Mouse (Mus musculus) cerebellum, postnatal 36 days (tissue): Measurements from ENCODE around the gene Adamtsl3.

ENCODE experiments used
- DNase-seq, 2 experiments: peaks; one replicate each; pipeline ENCODE4 v3.0.0; 2021 to 2022; ENCODE audit warnings: mixed read lengths in 2 of 2

The Adamtsl3 gene

DNA sequence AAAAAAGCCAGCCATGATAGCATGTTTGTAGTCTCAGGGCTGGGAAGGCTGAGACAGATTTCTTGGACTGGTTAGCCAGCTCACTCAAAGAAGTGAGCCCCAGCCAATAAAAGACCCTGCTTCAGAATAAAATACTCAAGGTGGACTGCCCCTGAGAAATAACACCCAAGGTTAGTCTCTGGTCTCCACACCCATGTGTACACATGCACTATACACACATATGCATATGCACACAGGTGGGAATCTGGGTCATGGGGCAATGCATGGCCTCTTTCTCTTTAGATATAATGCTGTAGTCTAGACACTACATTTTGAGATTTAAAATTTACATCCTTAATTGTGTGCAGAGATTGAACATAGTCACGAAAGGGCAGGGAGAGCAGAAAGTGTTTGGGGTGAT is 88.8 kb downstream of the Adamtsl3 start:
- DNase-seq = no peak

DNA sequence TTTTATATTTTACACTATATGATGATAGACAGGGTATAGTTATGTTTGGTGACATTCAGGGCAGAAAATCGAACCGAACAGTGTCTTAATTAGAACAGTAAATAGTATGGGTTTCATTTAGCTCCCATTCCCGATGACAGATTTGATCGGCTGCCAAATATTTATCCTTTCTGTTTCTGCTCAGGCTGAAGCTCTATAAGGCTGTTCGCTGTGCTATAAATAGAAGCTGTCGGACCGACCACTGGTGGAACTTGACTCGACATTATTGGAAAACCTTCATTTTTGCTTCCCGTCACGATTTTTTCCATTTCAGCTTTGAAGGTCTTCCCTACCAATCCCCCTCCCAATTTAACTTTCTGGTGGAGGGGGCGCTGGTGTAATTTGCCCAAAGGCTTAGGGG is 89.9 kb downstream of the Adamtsl3 start:
- DNase-seq = no peak

- no peak for DNase-seq
Observed at GRCm38 (mm10) chr7:82429447-82429846, 94.0 kb downstream of the Adamtsl3 start.

- no peak for DNase-seq
Observed at GRCm38 (mm10) chr7:82431572-82431971, 96.1 kb downstream of the Adamtsl3 start.

DNA sequence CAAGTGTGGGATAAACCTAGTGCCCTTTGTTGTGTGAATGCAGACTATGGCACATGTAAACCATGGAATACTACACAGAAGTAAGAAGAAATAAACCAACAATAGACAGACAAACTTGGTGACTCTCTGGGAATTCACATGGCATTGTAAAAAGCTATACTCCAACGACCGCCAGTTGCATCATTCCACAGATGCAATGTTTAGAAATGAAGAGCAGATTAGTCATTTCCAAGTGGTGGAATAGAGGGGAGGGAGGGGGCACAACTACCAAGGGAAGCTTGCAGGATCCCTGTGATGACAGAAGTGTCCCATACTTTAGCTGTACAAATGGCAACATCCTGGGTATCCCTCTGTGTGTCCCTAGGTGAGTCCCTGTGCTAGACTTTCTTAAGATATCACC is 97.7 kb downstream of the Adamtsl3 start:
- DNase-seq = no peak

DNA sequence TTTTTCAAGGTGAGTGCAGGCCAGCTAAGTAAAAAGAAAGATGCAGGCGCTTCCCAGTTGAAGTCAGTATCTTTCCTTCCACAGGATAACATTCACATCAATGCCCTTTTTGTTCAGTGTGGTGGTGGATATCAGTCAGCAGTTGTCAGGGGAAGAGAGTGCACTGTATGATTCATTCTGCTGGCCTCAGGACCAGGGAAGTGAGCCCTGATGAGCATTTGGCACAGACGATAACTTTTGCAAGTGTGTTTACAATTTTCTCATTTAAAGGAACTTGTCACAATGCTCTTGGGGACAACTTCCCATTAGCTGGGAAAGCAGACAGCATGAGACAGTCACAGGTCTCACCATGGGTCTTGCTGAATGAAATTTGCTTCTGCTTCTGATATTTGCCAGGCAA is 122.9 kb downstream of the Adamtsl3 start:
- DNase-seq = no peak

DNA sequence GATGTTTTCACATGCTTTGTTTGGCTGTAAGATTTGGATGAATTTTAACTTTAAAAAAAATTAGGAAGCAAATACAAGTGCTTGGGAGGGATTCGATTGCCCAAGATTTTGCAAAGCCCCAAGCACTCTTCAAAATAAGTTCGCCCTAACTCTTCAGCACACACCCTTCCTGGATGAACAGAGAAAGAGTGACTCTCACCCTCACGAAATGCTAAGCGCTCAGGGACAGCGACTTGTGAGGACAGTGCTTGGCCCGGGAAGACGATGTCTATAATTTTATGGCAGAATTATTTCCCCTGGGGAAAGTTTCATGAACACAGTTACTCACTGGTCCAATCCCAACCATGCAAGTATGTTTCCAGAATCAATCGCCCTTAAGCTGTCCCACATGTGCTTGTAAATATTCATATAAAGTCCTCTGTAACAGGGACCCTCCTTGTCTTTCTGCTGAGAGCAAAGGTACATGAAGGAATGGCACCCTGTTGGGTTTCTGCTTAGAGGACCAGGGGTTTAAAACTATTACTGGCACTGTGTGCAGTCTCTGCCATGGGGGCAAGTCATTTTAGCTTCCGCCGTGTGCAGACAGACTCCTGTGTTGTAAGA is 127.5 kb downstream of the Adamtsl3 start:
- no peak for DNase-seq

- no peak for DNase-seq
Observed at GRCm38 (mm10) chr7:82464364-82464763, 128.9 kb downstream of the Adamtsl3 start.

DNA sequence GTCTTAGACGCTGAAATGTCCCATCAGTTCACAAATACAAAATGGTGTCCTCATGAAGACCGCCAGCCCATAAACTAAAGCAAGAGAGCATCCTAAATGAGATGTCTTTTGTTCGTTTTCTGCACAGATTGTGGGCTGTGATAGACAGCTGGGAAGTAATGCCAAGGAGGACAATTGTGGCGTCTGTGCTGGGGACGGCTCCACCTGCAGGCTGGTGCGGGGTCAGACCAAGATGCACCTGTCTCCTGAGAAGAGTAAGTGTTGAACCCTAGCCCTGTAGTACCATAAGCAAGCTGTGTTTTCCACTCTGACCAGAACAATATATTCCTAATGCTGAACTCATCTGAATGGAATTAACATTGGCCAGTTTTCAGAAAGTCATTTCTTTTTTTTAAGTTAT is 129.9 kb downstream of the Adamtsl3 start:
- DNase-seq = no peak

- no peak for DNase-seq
Observed at GRCm38 (mm10) chr7:82476441-82477221, 141.1 kb downstream of the Adamtsl3 start.

GRCm38 (mm10) chr7:82478461-82478860 is 143.0 kb downstream of the Adamtsl3 start:
- no peak for DNase-seq

DNA sequence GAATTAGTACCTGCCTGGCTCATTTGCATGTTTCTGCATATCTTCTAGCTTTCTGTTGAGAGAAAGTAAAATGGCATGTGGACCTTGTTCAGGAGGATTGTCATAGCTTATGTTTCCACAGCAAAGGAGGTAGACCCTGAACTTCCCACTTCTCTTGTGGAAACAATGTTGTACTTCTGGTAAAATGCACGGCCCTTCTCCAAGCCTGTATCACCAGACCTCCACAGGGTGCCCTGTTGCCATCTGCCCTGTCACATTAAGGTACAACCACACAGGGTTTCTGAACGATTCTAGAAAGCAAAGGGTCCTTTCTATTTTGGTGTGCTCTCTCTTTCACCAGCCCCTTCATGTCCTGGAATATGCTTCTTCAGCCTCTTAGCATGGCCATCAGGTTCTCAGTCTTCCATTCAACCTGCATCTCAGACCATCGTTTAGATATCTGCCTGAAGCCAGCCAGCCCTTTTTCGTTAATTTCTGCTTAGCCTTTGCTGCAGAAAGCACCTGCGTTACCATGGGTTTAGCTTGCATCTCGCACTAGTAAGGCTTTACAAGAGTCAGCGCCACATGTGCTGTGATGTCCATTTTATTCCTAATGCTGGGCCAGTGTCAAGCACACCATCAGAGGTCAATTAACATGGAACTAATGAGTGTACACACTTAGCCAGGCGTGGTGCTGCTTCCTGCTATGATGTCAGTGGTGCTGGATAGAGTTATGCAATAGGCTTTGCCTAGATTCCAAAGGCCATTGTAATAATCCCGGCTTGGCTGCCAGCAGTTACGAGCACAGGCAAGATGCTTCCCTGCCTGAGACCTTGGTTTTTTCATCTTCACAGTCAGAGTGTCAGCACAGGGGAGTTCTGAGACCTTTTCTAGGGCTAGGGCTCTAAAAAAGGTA is 143.6 kb downstream of the Adamtsl3 start:
- DNase-seq = peak; percentile 48

- no peak for DNase-seq
Observed at GRCm38 (mm10) chr7:82483426-82483825, 147.9 kb downstream of the Adamtsl3 start.

- no peak for DNase-seq
Observed at GRCm38 (mm10) chr7:82484834-82485233, 149.3 kb downstream of the Adamtsl3 start.

GRCm38 (mm10) chr7:82485344-82485954 is 150.0 kb downstream of the Adamtsl3 start:
- no peak for DNase-seq

- DNase-seq = no peak
Observed at GRCm38 (mm10) chr7:82491018-82491417, 155.5 kb downstream of the Adamtsl3 start.

GRCm38 (mm10) chr7:82492881-82493280 is 157.4 kb downstream of the Adamtsl3 start:
- DNase-seq = no peak

DNA sequence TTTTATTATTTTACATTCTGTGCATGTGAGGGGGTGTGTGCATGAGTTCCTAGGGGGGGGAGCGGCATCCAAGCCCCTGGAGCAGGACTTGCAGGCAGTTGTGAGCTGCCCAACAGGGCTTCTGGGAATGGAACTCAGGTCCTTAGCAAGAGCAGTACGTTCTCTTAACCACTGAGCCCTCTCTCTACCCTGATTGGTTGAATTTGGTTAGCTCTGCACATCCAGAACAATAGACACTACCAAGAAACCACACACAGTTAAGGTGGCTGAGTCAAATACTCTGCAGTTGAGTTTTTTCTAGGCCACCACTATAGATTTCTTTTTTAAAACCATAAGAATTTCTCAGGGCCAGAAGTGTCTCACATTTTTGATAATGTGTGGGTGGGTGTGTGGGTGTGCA is 158.7 kb downstream of the Adamtsl3 start:
- DNase-seq = no peak

- no peak for DNase-seq
Observed at GRCm38 (mm10) chr7:82497064-82497463, 161.6 kb downstream of the Adamtsl3 start.

GRCm38 (mm10) chr7:82501306-82501705 is 165.8 kb downstream of the Adamtsl3 start:
- no peak for DNase-seq

DNA sequence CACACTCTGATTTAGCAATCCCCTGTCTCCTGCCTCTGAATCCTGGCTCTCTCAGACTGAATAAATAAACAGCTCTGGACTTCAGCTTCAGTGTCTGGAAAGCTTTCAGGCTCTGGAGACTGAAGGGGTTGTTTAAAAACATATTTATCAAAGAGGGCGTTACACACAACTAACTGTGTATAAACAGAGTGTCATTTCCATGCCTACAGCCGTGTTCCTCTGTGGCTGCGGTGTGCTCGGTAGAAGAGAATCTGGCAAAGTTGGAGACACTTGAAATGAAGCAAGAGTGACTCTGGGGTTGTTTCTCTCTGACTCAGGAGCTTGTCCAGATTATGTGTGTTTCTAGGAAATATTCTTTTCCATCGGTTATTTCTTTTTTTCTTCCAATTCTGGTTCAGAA is 167.0 kb downstream of the Adamtsl3 start:
- no peak for DNase-seq

GRCm38 (mm10) chr7:82504101-82504500 is 168.6 kb downstream of the Adamtsl3 start:
- DNase-seq = peak; percentile 57 to 59

GRCm38 (mm10) chr7:82530583-82530982 is 195.1 kb downstream of the Adamtsl3 start:
- DNase-seq = no peak
